Comparison of ENCODE assay signal across 29 mouse cellular contexts in genomic region chr16:52210844-52211606, GRCm38 (mm10).
A peak's percentile ranks its signal among the peaks of the same experiment; 100 is the strongest.
DNase-seq lines count a peak whose midpoint lies in the region; ATAC-seq and TF ChIP-seq lines count a peak whose summit lies in the region.
"Had no signal": no experiment of that assay in that cellular context is flagged by ENCODE, and none has a peak within 500 bp of the region (broad histone marks: within the 10 kb centered on the region; RNA-seq: fewer than 3 reads in every experiment).

No protein-coding gene starts in this region.

- no peaks in the 10 kb centered on the region for H3K4me1 ChIP-seq in forebrain, embryonic 13.5 days
- no peaks in the 10 kb centered on the region for H3K4me1 ChIP-seq in forebrain, postnatal 0 days (ENCODE audit: insufficient read depth)
- H3K4me1 ChIP-seq in lung, embryonic 15.5 days, result 0 out of 2 replicates have a peak, but pooled peaks cover 8% of the 10 kb centered on the region
- H3K4me1 ChIP-seq: embryonic facial prominence, embryonic 10.5 days; embryonic facial prominence, embryonic 13.5 days; hindbrain, embryonic 10.5 days; hindbrain, embryonic 13.5 days; intestine, embryonic 15.5 days had no signal

- no peak overlapping the region for H3K9ac ChIP-seq in forebrain, embryonic 13.5 days
- no peak overlapping the region for H3K9ac ChIP-seq in forebrain, postnatal 0 days
- no peak overlapping the region for H3K9ac ChIP-seq in lung, embryonic 15.5 days
- H3K9ac ChIP-seq: embryonic facial prominence, embryonic 13.5 days; heart, embryonic 12.5 days; heart, embryonic 15.5 days; hindbrain, embryonic 13.5 days; intestine, embryonic 15.5 days had no signal

- DNase-seq in forebrain, postnatal 0 days, result no peak
- DNase-seq in lung, postnatal 4 days, result no peak
- peak; percentile 10 for DNase-seq in lung, postnatal 36 days
- DNase-seq in lung, postnatal 14 days, result no peak
- DNase-seq in brain, embryonic 14.5 days (ENCODE audit: low read depth), result peak; percentile 61
- no peak for DNase-seq in gastrocnemius, adult 8-10 months (ENCODE audit: low spot score in 2 of 2)
- DNase-seq: adrenal gland, adult 2 months; adrenal gland, postnatal 14 days; B cell, adult 2 months; cerebellum, adult 11-12 months; cerebellum, adult 8-10 months; cerebellum, postnatal 10 days; cerebellum, postnatal 36 days; embryo, embryonic 11 days; gastrocnemius, postnatal 10 days; gastrocnemius, postnatal 36 days; heart, postnatal 10 days; heart, postnatal 36 days had no signal

- H3K27me3 ChIP-seq in forebrain, embryonic 13.5 days, result no peaks in the 10 kb centered on the region
- no peaks in the 10 kb centered on the region for H3K27me3 ChIP-seq in forebrain, postnatal 0 days (ENCODE audit: insufficient read depth, low read length)
- no peaks in the 10 kb centered on the region for H3K27me3 ChIP-seq in lung, embryonic 15.5 days
- H3K27me3 ChIP-seq: embryonic facial prominence, embryonic 13.5 days; heart, embryonic 12.5 days; heart, embryonic 15.5 days; hindbrain, embryonic 13.5 days; intestine, embryonic 15.5 days had no signal

- H3K4me2 ChIP-seq in forebrain, embryonic 13.5 days, result no peak overlapping the region
- no peak overlapping the region for H3K4me2 ChIP-seq in forebrain, postnatal 0 days (ENCODE audit: low read depth)
- H3K4me2 ChIP-seq in lung, embryonic 15.5 days, result no peak overlapping the region
- H3K4me2 ChIP-seq: embryonic facial prominence, embryonic 13.5 days; heart, embryonic 12.5 days; heart, embryonic 15.5 days; hindbrain, embryonic 13.5 days; intestine, embryonic 15.5 days had no signal

- H3K36me3 ChIP-seq in forebrain, embryonic 13.5 days (ENCODE audit: poor library complexity, severe bottlenecking), result 0 out of 2 replicates have a peak, but pooled peaks cover 2% of the 10 kb centered on the region
- peaks cover 6% of the 10 kb centered on the region; the same call in 1 of the 2 replicates for H3K36me3 ChIP-seq in forebrain, postnatal 0 days (ENCODE audit: insufficient read depth)
- 0 out of 2 replicates have a peak, but pooled peaks cover 3% of the 10 kb centered on the region for H3K36me3 ChIP-seq in lung, embryonic 15.5 days
- H3K36me3 ChIP-seq: hindbrain, embryonic 13.5 days; intestine, embryonic 15.5 days had no signal

- 74% methylated on average over 8 of the region's 8 CpGs for WGBS in forebrain, embryonic 13.5 days
- WGBS in forebrain, postnatal 0 days, result 71% methylated on average over 8 of the region's 8 CpGs
- WGBS in lung, embryonic 15.5 days, result 58% methylated on average over 8 of the region's 8 CpGs

- TF ChIP-seq CTCF in forebrain, postnatal 0 days (IDR thresholded peaks at IDR 0.05; ENCODE audit: low read depth), result no peak
- TF ChIP-seq CTCF in brain, embryonic 14.5 days (IDR thresholded peaks at IDR 0.05; ENCODE audit: borderline replicate concordance, extremely low read depth, insufficient read depth, insufficient read length), result no peak

- peak; percentile 50; the same call in 1 of the 2 replicates for ATAC-seq in forebrain, embryonic 13.5 days
- no peak for ATAC-seq in forebrain, postnatal 0 days
- ATAC-seq in lung, embryonic 15.5 days (ENCODE audit: borderline replicate concordance, extremely low read depth, low FRiP score, low TSS enrichment), result no peak
- ATAC-seq: hindbrain, embryonic 16.5 days; intestine, embryonic 15.5 days had no signal

- H3K9me3 ChIP-seq in forebrain, embryonic 13.5 days (replicated peaks), result no peaks in the 10 kb centered on the region
- no peaks in the 10 kb centered on the region for H3K9me3 ChIP-seq in forebrain, postnatal 0 days (ENCODE audit: low read length)
- no peaks in the 10 kb centered on the region for H3K9me3 ChIP-seq in lung, embryonic 15.5 days
- H3K9me3 ChIP-seq: embryonic facial prominence, embryonic 10.5 days; embryonic facial prominence, embryonic 13.5 days; heart, embryonic 12.5 days; heart, embryonic 15.5 days; hindbrain, embryonic 10.5 days; hindbrain, embryonic 13.5 days; intestine, embryonic 15.5 days had no signal

- no peak overlapping the region for H3K27ac ChIP-seq in forebrain, embryonic 13.5 days
- no peak overlapping the region for H3K27ac ChIP-seq in forebrain, postnatal 0 days (ENCODE audit: low read depth, low read length)
- peak overlapping the region; percentile 53 for H3K27ac ChIP-seq in lung, embryonic 15.5 days
- H3K27ac ChIP-seq: embryonic facial prominence, embryonic 10.5 days; embryonic facial prominence, embryonic 13.5 days; heart, embryonic 15.5 days; hindbrain, embryonic 10.5 days; hindbrain, embryonic 13.5 days; intestine, embryonic 15.5 days had no signal

- no peak overlapping the region for H3K4me3 ChIP-seq in forebrain, embryonic 13.5 days
- H3K4me3 ChIP-seq in forebrain, postnatal 0 days (ENCODE audit: low read depth, low read length), result no peak overlapping the region
- no peak overlapping the region for H3K4me3 ChIP-seq in lung, embryonic 15.5 days
- H3K4me3 ChIP-seq: embryonic facial prominence, embryonic 10.5 days; embryonic facial prominence, embryonic 13.5 days; erythroblast, embryonic 14.5 days; heart, embryonic 12.5 days; heart, embryonic 15.5 days; hindbrain, embryonic 10.5 days; hindbrain, embryonic 13.5 days; intestine, embryonic 15.5 days had no signal

- TF ChIP-seq POLR2A in brain, embryonic 14.5 days (IDR thresholded peaks at IDR 0.05; ENCODE audit: borderline replicate concordance, extremely low read depth, insufficient read depth, insufficient read length, poor library complexity, severe bottlenecking), result no peak

Comparison
In these comparisons a context has a peak if more than half of its experiments do, and no peak if none do; other contexts are left out.
1. DNase-seq: peak in lung, postnatal 36 days (single experiment) and brain, embryonic 14.5 days (single experiment); none in forebrain, postnatal 0 days (single experiment), lung, postnatal 4 days (0 of 2), lung, postnatal 14 days (single experiment) and gastrocnemius, adult 8-10 months (0 of 2).